Mouse (Mus musculus) cerebellum, adult 18-20 months (tissue): ENCODE measurements at regions not wholly inside any gene's neighbourhood (a gene's known extent, or its start where the extent isn't known, plus 50 kb on each side); places are given as distances from the start of the nearest gene placed in this dataset.

Experiments
- DNase-seq, 2 experiments: peaks; one replicate each; pipeline ENCODE4 v3.0.0; 2021

DNA sequence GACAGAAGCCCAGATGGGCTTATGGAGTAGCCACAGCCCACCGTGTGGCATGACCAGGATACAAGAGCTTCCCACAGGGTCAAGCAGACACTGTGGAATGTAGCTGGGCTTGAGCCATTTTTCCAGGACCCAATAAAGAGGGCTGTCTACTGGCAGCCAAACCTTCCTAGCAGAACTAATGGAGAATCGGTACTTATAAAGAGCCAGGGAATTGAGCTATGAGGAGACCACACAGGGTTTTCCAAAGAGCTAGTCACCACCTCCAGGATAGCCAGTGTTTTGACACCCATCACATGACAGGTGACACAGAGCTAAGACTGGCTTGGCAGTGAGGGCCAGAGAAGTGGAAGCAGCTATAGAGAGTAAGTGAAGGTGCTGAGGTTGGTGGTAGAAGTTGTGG is 149.9 kb downstream of the Map2k4 start:
- no peak for DNase-seq

DNA sequence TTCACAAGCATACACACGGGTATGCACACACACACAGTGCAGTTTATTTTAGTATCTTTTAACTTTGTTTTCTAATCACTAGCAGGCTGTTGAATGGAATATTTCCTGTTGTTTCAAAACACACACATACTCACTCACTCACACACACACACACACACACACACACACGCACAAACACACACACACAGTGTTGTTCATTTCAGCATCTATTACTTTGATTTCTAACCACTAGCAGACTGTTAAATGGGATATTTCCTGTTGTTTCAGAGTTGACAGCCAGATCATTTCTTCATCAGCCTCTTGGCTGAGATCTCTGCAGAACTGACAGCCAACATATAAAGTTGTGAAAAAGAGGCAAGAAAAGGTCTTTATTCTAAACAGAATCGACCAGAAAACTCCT is 150.9 kb downstream of the Map2k4 start:
- DNase-seq, result no peak

DNA sequence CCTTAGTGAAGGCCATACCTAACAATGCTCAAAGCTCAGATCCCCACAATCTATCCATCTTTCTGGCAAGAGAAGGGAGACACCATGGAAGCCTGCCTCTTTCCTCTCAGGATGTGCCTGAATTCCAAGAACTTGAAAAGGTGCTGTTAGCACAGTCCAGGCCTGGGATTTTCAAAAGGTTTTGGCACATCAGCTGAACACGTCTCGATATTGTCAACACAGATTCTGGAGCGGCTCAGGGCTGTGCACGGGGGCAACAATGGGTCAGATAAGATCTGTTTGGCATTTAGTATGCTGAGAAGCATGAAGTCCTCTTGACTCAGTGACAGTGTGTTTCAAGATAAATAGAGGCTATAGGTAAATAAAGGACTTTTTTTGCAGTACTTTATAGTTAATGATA is 152.8 kb downstream of the Map2k4 start:
- no peak for DNase-seq

GRCm38 (mm10) chr11:65631164-65631563 is 156.9 kb downstream of the Map2k4 start:
- peak; percentile 51 to 58 for DNase-seq

- no peak for DNase-seq
Observed at GRCm38 (mm10) chr11:65630436-65630835, 157.7 kb downstream of the Map2k4 start.

- DNase-seq, result no peak
Observed at GRCm38 (mm10) chr11:65629320-65629719, 158.8 kb downstream of the Map2k4 start.

GRCm38 (mm10) chr11:65618976-65619375 is 169.1 kb downstream of the Map2k4 start:
- no peak for DNase-seq

DNA sequence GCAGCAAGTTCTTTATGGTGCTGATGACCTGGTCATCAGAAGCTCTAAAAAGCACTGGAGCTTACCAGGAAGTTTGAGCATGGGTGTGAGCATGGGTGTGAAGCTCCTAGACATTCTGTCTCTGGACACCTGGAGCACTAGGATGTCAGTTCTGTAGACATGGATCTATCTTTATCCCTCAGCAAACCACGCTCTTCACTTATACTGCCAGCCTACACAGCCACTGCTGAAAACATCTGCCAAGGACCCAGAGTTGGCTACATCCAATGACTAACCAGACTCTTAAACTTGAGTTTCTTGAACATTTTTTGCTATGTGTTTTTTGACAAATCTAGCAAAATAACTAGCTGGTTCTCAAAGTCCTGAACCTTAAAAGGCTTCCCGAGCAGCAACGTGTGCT is 177.6 kb downstream of the Map2k4 start:
- no peak for DNase-seq

DNA sequence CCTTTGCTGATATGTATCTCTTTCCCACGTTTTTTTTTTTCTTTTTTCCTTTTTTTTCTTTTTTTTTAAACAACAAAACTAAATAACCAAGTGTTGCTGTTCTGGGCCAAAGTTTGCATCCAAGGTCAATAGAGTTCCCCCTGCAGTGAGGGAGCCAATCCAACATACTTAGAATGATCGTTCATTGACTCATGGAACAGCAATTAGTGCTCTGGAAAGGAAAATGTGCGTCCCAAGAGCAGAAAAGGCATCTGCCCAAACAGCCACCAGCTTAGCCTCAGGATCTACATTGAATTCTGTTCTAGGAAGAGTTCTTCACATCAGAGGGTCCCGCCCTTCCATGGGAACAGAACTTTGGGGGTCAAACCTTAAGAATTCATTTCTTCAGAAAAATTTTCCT is 179.0 kb downstream of the Map2k4 start:
- DNase-seq, result no peak

- DNase-seq, result no peak
Observed at GRCm38 (mm10) chr11:65597298-65598076, 190.6 kb downstream of the Map2k4 start.

DNA sequence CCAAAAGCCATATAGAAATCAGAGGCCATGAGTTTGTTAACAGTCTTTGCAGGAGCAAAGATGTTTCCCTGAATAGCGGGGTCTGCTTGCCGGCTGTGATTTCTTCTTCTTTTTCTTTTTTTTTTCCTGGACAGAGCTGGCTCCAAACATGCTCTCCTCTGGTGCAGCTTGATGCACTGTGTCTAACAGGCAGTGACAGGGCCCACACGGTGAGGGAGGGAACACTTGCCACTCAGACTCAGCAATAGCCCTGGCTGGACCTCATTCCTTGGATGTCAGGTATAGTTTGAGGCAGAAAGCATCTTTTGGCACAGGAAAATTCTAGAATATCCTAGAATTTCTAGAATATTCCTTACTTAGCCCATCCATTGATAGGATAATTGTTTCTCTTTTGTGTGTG is 199.6 kb downstream of the Map2k4 start:
- peak; percentile 19 to 45 for DNase-seq

DNA sequence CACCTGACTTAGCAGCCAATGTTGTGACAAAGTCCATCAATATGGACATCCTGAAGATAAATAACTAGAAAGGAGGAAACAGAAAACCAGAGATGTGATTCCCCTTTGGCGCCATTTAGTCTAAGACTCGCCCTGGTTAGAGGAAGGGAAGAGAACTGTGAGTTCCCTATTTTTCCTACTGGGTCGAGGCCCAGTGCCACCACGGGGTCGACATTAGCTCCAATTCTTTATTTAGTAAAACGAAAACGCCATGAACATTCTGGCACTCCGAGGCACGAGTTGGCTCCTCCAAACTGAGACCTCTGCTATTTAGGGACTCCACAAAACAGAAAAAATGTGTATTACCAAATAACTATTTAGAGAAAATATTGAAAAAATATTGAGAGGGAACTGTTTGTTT is 220.3 kb downstream of the Map2k4 start:
- peak; percentile 7 to 11 for DNase-seq

DNA sequence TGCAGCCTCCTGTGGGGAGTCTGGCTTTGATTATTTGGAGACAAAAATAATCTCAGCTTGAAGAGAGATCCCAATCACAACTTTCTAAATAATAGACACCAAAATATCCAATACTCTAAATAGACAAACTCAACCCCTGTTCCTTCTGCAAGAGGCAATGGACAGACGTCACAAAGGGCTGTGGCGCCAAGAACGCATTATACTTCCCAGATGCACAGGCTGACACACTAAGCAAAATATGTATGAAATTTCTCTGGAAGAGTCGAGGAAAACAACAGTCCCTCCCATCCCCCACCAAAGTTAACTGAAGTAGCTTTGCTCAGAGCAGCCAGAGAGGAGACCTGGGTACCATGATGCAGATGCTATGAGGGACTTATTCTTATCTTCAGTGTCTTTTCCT is 229.9 kb downstream of the Map2k4 start:
- DNase-seq, result no peak

DNA sequence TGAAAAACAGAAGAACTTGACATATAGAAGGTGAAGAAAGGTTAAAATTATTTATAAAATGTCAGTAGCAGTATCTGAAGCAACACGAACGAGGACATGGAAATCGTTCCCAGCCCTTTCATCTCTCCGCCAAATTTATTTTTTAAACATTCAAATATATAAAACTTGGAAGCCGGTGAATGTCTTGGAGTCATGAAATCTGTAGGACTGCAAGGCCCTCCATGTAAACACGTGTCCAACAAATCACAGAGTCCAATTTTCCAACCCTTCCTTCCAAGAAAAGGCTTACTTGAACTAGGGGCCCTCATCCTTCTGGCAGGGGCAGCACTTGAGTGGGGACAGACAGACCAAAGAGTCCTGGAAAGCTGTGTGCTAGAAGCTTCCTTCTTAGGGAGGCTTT is 237.0 kb downstream of the Map2k4 start:
- no peak for DNase-seq

DNA sequence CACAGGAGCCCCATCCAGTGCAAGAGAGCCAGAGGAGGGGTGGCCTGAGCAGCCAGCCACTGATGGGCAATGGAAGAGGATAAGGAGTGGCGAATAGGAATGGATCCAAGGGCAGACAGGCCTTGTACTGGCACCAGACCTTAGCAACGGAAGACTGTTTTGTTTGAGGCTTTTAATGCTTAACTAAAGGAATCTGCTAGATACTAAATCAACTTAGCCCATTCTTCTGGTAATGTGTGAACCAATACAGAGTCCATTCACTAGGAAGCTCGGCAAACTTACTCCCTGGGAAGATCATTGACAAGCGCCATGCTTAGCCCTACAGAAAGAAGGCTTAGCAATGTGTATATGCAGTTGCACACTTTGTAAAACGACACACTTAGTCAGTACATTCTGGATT is 243.8 kb downstream of the Map2k4 start:
- no peak for DNase-seq

DNA sequence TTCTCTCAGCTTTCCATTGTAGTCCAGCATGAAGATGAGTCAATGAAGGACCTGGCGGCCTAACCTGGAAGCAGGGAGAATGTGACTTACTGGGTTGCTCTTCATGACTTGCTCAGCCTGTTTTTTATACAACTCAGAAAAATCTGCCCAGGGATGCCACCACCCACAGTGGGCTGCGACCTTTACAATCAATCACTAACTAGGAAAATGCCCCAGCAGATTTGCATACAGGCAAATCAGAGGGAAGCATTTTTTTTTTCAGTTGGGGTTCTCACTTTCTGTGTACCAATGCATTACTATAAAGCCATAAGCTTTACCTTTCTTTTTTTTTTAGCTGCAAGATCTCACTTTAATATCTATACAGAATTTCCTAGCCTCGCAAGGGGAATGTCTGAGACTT is 244.5 kb downstream of the Map2k4 start:
- no peak for DNase-seq

DNA sequence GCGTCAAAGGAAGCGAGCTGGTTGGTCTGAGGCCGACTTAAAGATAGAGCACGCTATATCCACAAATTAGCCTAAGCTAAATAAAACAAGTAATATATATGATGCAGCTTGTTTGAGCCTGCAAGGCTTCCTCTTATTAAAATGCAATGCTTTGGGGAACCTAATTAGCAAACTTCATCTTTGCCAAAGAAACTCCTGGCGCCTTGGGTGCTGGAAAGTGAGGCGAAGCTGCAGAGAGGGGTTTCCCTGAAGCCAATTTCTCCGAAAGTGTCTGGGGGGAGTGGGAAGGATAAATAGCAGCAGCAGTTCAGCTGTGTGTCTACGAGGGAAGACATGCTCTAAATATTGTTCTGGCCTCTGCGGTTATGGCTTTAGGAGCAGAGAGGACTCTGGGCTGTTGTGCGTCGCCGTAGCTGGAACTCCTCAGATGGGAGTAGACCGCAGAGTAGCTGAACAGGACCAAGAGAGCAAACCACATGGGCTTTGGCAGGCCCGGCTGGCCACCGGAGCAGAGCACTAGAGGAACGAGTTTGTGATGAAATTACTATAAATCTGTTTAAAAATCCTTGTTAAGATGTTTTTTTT is 251.0 kb downstream of the Map2k4 start:
- DNase-seq, result no peak

DNA sequence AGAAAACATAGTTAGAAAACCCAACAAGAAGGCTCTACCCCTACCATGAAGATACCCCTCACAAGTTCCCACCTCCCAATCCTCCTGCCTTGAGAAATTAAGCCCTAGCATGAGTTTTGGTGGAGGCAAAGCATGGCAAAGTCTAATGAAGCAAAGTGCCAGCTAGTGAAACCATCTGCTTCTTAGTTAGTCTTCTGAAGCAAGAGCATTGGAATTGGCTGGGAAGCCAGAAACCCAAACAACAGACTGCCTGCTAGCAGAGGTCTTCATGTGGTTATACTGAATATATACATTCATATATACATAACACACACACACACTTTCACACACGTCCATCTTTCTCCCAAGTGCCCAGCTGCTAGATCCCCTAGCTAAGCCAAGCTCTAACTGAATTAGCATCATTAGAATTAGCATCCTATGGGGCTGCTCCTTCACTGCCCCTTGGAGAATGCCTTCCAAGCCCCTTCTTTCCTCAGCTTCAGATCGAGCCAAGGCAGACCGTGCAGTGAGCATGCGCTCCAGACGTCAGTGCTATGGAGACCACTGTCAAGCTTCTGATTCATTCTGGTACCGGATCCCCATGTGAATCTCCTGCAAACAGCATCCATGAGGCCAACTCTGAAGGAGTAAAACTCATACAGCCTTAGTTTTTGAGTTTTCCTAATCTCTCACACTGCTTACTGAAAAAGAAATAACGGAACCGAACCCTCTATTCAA is 252.2 kb downstream of the Map2k4 start:
- DNase-seq, result no peak

DNA sequence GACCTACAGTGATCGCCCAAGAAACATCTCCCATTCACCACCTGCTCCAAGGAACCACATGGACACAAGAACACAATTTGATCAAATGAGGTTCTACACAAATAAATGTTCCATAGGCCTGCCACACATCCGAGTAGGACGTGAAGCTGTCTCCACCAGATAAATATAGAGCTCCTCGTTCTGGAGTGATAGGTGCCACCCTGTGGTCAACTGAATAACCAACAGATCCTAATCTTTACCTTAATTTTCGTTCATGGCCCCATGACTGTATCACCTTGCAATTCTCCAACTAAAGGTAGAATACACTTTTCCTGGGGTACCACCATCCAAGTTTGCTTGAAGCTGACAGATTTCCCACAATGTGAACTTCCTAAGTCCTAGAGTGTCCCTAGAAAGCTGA is 257.4 kb downstream of the Map2k4 start:
- peak; percentile 6 to 7 for DNase-seq

DNA sequence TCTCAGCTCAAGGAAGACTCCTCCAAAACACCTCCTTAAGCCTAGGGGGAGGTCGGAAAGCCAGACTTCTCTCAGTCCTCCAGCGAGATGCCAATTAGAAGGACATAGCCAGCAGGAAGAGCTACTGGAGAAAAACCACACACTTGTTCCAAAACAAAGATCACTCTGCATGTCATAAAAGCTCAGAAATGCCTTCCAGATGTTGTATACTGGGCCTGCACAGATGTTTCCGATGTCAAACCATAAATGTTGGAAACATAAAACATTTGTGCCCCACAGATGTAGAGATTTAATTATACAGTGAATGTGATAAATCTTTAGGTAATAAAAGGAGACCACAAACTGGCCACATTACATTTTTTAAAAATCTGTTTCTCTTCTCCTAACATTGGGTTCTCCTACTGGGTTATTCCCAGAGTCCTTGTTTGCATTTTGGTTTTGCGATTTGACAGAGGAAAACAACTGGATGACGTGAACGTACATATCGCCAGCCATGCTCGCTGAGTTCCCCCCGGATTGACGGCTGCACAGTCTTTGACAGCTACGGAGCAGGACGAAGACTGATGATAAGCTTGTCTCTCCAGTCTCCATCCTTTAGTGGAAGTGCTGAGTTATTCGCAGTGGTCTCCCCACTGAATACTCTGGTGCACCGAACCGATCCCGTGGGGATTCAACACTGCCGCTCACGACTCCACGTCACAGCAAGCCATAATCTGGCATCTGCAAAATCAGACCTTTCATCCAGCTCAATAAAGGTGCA is 235.5 kb upstream of the Myocd start:
- no peak for DNase-seq

GRCm38 (mm10) chr11:65497979-65498378 is 228.2 kb upstream of the Myocd start:
- no peak for DNase-seq

GRCm38 (mm10) chr11:65497415-65497814 is 227.6 kb upstream of the Myocd start:
- no peak for DNase-seq

DNA sequence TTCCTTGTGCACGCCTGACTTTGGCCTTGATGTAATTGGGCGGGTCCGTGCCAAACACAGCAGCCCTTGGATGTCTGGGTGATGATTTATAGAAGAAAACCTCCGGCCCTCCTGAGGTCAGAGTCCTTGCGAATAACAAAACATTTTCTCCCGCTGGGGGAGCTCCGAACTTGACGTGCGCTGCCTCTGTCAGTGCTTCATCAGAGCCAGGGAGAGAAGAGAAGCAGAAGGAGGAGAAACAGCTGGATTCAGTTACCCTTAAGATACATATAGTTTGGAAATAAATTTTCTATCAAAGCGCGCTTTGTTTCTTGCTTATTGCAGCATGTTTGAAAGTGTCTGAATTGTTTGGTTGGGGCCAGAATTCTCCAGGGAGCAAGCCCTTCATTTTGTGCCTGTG is 225.2 kb upstream of the Myocd start:
- no peak for DNase-seq
